Mouse (Mus musculus) lung, postnatal 0 days (tissue): ENCODE data around the gene Tec.

Experiments
- CTCF ChIP-seq: IDR thresholded peaks from 2 replicates; pipeline ENCODE4 v1.5.1; 2016; ENCODE audit warnings: antibody characterized with exemption, mild to moderate bottlenecking
- EP300 ChIP-seq: IDR thresholded peaks from 2 replicates; pipeline ENCODE4 v1.6.1; 2016; ENCODE audit warnings: antibody characterized with exemption, mild to moderate bottlenecking, control low read depth

- TF ChIP-seq CTCF (no peak), EP300 (no peak)
These were observed 11.5 kb upstream of the Tec start for GRCm38 (mm10) chr5:72879736-72880135.
